Mouse (Mus musculus): ENCODE data around the gene Scoc.
"Not testable (repeated sequence)": the region's sequence is repeated elsewhere in the genome, so short reads cannot be mapped to it uniquely, and the experiment has no call there.

The Scoc gene

GRCm38 (mm10) chr8:83458222-83458621, at the start of gene Scoc:
Scoc (minus strand) TSS chr8:83458391.
- ATAC-seq (ENCODE audit: insufficient number of reproducible peaks, low FRiP score, low TSS enrichment) = no peak

GRCm38 (mm10) chr8:83459606-83460005, 1.4 kb upstream of the Scoc start:
- no peak for ATAC-seq (ENCODE audit: insufficient number of reproducible peaks, low FRiP score, low TSS enrichment)

- no peak for ATAC-seq (ENCODE audit: insufficient number of reproducible peaks, low FRiP score, low TSS enrichment)
These were observed 1.1 kb downstream of the Scoc start for GRCm38 (mm10) chr8:83457121-83457520.

GRCm38 (mm10) chr8:83451056-83451455, 7.1 kb downstream of the Scoc start:
- peak; percentile 49; the same call in 1 of the 2 replicates for ATAC-seq (ENCODE audit: insufficient number of reproducible peaks, low FRiP score, low TSS enrichment)

DNA sequence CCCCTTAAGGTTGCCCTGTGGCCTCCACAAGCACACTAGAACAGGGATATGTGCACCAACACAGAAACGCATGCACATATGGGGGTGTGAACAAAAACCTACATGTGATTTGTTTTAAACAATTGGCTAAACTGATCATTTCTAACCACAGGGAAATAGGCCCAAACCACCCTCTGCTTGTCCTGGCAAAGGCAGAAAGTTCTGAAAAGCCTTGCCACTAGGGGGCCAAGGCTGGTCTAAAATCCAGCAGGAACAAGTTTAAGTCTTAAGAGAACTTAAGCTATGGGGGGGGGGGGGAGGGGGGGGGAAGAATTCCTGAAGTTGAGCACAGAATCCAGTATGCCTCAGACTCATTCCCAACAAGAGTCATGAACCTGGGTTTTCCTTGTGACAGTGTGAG, 8.2 kb downstream of the Scoc start:
- no peak for ATAC-seq (ENCODE audit: insufficient number of reproducible peaks, low FRiP score, low TSS enrichment)

- no peak for ATAC-seq (ENCODE audit: insufficient number of reproducible peaks, low FRiP score, low TSS enrichment)
These were observed 15.2 kb downstream of the Scoc start for GRCm38 (mm10) chr8:83443052-83443400.

- peak; percentile 99 for ATAC-seq (ENCODE audit: insufficient number of reproducible peaks, low FRiP score, low TSS enrichment)
These were observed 15.7 kb downstream of the Scoc start for GRCm38 (mm10) chr8:83442243-83443051.

GRCm38 (mm10) chr8:83441656-83442242, 16.4 kb downstream of the Scoc start:
- peak; percentile 36 for ATAC-seq (ENCODE audit: insufficient number of reproducible peaks, low FRiP score, low TSS enrichment)

- no peak for ATAC-seq (ENCODE audit: insufficient number of reproducible peaks, low FRiP score, low TSS enrichment)
These were observed 21.1 kb downstream of the Scoc start for GRCm38 (mm10) chr8:83437077-83437476.

- ATAC-seq (ENCODE audit: insufficient number of reproducible peaks, low FRiP score, low TSS enrichment) = no peak
These were observed 29.1 kb downstream of the Scoc start for GRCm38 (mm10) chr8:83429071-83429524.

DNA sequence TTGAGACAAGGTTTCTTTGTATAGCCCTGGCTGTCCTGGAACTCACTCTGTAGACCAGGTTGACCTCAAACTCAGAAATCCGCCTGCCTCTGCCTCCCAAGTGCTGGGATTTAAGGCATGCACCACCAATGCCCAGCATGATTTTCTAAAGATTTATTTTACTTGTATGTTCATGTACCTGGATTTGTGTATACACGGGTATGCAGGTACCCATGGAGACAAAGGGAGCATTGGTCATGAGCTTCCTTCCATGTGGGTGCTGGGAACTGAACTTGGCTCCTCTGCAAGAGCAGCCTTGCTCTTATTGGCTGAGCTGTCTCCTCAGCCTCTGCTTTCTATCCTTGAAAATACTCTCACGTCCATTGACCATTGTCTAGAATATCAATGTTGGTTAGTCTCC, 29.6 kb downstream of the Scoc start:
- not testable (repeated sequence) for ATAC-seq (ENCODE audit: insufficient number of reproducible peaks, low FRiP score, low TSS enrichment)

DNA sequence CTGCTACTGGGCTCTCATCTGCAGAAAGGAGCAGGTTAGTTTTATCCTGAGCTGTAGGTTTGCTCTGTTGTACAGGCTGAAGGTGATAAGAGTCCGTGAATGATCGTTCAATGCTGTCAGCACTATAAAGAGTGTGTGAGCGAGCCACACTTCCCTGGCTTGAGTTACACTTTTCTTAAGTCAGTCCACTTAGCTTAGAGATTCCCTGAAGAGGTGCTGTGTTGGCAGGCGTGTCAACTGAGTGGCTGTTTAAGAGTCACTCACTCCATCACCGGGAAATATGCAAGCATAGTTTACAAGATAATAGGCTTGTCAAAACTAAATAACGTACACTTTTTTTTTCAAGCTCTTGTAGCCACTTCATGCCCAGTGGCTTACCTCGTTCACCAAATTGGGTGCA, 31.2 kb downstream of the Scoc start:
- no peak for ATAC-seq (ENCODE audit: insufficient number of reproducible peaks, low FRiP score, low TSS enrichment)

GRCm38 (mm10) chr8:83426104-83426759, 32.0 kb downstream of the Scoc start:
- ATAC-seq (ENCODE audit: insufficient number of reproducible peaks, low FRiP score, low TSS enrichment) = no peak

- ATAC-seq (ENCODE audit: insufficient number of reproducible peaks, low FRiP score, low TSS enrichment) = no peak
These were observed 33.0 kb downstream of the Scoc start for GRCm38 (mm10) chr8:83425202-83425601.

- ATAC-seq (ENCODE audit: insufficient number of reproducible peaks, low FRiP score, low TSS enrichment) = no peak
These were observed 35.0 kb downstream of the Scoc start for GRCm38 (mm10) chr8:83423032-83423825.

DNA sequence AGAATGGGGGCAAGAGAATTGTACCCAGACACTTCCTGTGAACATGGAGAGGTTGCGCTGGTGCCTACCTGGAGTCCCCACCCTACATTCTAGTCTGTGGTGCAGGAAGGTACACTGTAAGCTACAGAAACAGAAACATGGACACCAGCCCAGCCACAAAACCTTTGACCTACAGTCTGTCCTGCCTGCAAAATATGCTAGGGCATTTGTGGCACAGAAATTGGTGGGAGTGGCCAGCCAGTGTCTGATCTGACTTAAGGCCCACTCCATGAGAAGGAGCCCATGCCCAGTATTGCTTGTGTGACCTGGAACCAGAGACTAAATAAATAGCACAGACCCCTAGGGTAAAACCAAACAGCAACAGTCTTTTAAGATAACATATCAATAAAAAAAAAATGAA, 36.8 kb downstream of the Scoc start:
- no peak for ATAC-seq (ENCODE audit: insufficient number of reproducible peaks, low FRiP score, low TSS enrichment)

- ATAC-seq (ENCODE audit: insufficient number of reproducible peaks, low FRiP score, low TSS enrichment) = no peak
These were observed 39.2 kb downstream of the Scoc start for GRCm38 (mm10) chr8:83418805-83419516.

DNA sequence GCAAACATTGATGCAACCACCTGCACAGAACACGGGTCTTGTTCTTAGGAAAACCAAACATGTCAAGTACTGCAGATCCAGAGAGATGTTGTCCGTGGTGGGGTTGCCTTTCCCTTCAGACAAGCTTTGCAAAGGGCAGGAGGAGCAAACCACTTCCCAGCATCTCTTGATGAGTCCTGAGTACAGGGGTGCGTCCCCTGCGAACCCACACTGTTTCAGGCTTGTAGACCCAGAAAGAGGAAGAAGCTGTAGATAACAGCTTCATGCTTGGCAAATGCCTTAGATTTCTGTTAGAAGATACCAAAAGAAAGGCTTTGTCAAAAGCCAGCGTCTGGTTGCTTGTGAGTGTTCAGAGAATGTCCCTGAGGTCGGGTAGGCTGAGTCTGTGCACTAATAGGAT, 40.2 kb downstream of the Scoc start:
- no peak for ATAC-seq (ENCODE audit: insufficient number of reproducible peaks, low FRiP score, low TSS enrichment)

GRCm38 (mm10) chr8:83416878-83417277, 41.3 kb downstream of the Scoc start:
- no peak for ATAC-seq (ENCODE audit: insufficient number of reproducible peaks, low FRiP score, low TSS enrichment)

DNA sequence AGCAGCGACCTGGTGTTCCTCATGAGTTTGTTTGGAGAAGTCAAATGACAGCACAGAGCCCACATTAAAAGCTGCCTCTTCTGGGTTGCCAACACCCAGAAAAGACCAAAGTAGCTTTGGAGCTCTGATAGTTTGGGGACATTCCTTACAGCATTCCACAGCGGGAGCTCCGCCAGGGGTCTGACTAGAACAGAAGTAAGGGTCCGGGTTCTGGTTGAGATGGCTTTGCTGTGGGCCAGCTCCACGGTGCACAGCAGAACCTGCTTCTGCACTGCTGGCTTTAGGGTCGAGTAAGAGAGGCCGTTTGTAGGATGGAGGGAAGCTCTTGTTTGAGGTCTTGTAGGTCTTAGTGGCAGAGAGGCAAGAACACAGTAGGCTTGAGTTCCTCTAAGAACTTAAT, 49.7 kb downstream of the Scoc start:
- no peak for ATAC-seq (ENCODE audit: insufficient number of reproducible peaks, low FRiP score, low TSS enrichment)
